Mouse (Mus musculus): ENCODE measurements around the gene Actl7a.

Gene Actl7a

DNA sequence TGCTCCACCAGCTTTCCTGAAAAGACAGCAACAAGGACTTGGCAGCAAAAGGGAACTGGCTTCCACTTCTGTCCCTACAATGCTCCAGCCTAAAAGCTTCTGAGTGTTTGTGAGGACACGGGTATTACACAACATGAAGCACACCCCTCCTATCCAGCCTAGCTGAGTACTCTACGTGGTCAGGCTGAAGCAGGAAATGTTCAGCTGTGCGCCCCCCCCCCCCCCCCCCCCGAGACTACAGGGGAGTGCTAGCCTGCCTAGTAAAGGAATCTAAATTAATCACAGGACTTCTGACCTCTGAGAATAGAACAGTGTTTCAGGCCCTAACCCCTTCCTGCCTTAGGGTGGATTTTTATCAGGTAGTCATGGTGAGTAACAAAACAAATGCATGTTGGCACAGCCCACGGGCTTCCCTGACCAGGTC is 24.7 kb downstream of the Actl7a start:
- CTCF ChIA-PET = no interaction called here

DNA sequence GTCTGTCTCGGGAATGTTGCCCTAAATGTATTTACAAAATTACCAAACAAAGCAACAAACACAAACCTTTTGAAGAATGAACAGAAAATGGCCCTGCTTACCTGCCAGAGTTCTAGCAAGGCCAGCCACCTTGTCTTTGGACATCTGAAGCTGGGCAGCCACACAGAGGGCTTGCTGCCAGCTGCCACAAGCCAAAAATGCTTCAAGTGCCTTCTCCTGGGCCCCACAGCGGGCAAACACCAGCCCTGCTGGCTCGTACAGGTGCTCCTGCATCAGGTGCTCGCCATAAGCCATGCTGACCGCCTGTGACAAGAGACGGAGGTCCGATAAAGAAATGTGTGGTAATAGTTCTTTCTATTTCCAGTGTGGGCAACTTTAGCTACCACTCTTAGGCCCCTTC is 25.7 kb downstream of the Actl7a start:
- CTCF ChIA-PET = no interaction called here

DNA sequence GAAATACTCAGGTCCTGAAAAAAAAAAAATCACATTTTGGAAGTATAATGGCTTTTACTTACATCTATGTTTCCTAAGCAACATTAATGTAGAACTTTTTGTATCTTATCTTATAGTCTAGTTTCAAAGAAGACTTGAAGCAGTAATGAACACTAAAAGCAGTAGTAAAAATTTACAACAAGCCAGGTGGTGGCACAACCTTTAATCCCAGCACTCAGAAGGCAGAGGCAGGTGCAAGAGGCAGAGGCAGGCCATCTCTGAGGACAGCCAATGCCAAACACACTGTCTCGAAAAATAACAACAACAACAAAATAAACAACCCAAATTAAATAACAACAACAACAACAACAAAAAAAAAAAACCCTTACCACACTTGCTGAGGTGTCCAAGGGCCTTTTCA is 27.9 kb downstream of the Actl7a start:
- CTCF ChIA-PET = no interaction called here

DNA sequence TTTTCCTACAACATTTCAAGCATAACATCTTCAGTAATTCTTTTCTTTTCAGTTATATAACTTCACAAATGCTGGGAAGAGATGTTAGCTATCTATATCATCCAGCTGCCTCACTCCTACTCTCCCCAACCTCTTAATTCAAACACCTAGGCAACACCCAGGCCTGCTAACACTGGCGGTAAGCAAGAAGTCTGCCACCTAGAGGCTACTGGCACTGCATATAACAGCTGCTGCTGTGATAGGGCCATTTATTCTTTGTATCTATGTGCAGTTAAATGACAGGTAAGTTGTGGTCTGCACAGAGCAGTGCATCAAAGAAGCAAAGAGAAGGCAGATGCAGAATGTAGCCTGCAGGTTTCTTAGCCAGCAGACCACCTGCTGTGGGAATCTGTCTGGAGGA is 48.2 kb downstream of the Actl7a start:
- CTCF ChIA-PET = no interaction called here

All from spleen, embryonic (tissue).